Mouse (Mus musculus) ovary, postnatal 10 days (tissue): ENCODE results near the gene Mbd5.
A peak's percentile ranks its signal among the peaks of the same experiment; 100 is the strongest.

Experiments
- DNase-seq: peaks from one replicate; pipeline ENCODE4 v3.0.0; 2022; ENCODE audit warnings: low spot score

The Mbd5 gene

DNA sequence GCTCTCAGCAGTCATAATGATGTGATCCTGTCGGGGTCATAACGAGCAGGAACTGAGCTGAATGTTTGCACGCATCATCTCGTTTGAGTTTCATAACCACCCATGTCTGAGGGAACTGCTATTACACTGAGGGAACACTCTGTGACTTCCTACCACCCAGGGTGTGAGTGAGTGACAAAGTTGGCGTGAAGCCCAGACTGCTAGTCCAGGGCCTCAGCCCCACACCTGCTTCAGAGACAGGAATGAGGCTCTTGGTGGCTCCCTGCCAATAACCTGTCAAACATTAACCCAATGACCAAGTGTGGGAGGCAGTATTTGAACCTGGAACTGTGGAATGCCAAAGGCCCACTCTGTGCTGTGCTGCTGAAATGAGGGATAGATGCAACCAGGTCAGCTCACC, 400.5 kb downstream of the Mbd5 start:
- DNase-seq, result peak; percentile 16

DNA sequence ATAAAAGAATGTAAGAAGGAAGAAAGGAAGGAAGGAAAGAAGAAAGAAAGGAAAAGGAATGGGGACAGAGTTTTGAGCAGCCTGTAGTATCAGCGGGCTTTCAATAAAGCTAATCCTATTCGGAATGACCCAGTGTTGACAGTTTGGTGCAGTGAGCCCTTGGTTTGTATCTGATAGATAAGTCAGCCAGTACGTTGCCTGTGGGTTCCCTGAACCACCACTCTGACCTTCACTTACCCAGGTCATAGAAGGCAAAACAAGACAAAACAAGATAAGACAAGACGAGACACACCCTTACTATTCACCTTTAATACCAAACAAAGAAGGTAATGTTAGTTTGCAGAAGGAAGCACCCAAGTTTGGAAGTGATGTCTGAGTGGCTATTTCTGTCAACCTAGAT, 401.5 kb downstream of the Mbd5 start:
- DNase-seq, result no peak

DNA sequence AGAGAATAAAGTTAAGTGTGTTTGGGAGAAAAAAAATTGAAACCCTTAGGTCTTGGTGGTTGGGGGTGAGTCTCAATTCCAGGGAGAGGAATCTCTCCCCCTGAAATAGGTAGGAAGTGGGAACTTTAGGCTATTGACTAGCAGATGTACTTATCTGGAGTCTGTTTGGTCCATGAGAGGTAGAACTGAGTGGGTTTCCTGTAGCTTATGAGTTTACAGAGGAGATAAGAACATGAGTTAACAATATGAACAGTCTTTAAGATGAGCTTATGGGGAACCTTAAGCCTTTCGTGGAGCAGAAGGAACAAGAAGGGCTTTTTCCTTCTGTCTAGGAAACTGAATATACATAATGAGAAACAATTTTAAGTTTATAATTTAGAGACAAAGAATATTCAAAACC, 404.8 kb downstream of the Mbd5 start:
- no peak for DNase-seq

DNA sequence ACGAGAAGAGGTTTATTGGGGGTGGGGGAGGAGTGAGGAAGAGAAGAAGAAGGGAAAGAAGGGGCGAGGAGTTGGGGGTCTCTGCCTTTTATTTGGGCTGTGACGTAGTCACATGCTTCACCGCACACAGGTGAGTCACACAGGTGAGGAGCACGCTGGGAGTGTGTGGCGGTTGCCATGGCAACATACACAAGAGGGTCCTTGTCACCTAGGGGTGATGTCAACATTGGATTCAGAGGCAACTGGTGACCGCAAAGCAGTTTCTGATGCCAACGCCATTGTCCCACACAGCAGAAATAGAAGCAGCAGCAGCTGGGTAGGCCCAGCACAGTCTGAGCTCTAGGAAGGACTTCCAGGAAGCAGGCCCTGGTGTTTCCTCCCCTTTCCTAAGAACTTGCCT, 406.6 kb downstream of the Mbd5 start:
- no peak for DNase-seq

DNA sequence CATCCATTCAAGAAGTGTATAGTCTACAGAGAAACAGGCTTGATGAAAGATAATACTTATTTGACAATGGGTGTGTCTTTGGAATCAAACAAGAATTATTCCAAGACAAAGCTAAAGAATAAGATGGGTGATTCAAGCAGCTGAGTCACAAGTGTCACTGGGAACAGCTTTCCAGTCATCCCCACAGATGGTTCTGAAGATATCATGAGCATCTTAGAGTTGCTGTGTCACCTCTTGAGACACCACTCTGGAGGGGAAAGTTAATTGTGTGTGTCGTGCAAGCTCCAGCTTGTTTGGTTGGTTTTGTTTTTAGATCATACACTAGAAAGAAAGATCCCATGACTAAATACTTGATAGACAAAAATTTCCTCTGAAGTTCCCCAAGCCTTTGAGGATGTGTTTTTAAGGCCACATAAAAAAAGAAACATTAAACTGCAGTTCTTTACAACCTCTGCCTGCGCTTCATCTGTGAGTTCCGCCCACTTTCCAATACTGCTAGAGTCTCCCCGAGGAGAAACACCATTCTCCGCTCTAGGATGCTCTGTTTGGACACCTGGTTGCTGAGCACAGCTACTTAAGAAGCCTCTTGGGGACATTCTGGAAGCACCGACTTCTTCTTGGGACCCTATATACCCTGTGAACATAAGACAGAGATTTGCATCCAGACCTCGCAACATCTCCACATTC, 409.0 kb downstream of the Mbd5 start:
- no peak for DNase-seq

DNA sequence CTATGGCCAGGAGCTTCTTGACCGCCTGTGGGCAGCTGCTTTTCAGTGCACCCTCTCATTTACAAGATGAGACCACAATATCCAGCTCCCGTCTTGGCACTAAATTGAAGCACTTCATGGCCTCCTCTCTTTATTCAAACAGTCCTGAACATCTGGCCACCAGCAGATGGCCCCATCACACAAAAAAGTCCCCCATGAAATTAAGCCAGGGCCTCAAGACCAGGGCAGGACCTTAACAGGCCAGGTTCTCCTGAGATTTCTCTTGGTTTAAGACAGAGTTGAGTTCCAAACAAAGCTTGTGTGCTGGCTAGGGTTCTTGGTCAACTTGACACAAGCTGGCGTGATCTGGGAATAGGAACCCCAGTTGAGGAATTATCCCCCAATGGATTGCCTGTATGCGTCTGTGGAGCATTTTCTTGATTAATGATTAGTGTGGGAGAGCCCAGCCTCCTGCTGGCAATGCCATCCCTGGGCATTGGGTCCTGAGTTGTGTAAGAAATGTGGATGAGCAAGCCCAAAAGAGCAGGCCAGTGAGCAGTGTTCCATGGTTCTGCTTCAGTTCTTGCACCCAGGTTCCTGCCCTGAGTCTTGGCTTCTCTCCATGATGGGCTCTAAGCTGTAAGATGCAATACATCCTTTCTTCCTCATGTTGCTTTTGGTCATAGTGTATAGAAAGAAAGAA, 409.7 kb downstream of the Mbd5 start:
- DNase-seq, result peak; percentile 4

DNA sequence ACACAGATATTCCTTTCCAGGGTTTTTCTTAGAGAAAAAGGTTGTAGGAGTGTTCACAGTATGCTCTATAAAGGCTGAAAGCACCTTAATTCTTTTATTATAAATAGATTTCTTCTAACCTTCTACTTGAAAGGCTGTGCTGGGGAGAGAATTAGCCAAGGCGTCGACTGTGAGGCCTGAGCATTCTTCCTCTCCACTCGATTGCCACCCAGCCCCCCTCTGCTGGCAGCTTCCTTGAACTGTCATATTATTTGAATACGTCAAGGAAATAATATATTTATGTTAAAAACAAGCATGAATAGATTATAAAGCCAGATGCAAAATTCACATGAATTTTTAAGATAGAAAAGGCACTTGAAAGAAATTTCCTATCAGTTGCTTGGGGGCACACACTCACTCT, 410.4 kb downstream of the Mbd5 start:
- DNase-seq, result no peak

DNA sequence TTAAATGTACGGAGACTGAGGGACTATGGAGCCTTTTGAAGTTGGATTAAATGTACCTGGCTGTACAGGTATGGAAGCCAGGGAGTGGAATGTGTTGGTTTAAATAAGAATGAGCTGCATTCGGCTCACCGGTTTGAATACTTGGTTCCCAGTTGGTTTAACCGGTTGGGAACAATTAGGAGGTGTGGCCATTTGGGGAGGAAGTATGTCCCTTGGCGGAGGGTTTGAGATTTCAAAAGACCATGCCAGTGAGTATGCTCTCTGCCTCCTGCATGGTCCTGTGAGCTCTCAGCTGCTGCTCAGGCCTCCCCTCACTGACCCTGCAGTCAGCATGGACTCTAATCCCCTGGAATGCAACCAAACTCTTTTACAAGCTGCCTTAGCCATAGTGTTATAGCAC, 415.2 kb downstream of the Mbd5 start:
- DNase-seq, result no peak

DNA sequence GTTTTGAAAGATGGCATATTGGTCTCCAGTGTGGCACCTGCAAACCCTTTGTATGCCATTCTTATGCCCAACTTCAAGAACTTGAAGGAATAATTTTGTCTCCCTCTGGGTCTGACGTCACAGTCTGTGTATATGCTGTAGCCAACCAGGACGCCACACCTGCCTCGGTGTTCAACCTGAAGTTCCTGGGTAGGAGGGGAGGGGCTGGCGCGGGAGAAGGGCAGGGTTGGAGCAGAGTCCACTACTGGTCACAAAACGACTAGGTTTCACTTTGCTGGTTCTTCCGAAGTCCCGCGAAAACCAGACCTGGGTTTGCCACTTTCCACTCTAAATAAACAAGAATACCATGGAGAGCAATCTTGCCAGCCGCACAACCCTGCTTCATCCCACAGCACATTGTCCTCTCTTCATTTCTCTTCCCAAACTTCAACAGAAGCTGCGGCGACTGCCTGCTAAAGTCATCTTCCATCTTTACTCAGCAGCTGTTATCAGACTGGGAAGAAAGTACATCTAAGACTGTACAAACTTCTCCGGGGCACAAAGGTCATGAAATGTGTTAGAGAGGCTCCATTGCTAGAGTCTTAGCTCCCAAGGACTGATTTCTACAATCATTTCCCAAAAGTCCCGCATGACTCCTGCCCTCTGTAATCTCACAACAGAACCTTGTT, 417.7 kb downstream of the Mbd5 start:
- DNase-seq, result no peak

DNA sequence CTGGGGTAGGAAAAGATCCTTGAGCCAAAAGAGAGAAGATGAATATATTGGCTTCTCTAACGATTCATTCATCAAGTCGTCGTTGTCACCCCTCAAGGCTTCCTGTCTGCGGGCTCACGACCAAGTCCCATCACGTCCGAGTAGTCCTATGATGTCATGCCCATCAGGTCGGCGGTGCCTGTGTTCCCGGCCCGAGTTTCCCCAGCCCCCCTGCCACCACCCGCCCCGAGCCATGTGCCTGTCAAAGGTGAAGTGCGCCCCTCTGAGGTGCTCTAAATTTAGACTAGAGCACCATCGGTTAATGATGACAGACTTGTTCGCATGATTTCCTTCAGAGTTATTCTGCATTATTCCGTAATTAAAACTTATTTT, 418.2 kb downstream of the Mbd5 start:
- no peak for DNase-seq

DNA sequence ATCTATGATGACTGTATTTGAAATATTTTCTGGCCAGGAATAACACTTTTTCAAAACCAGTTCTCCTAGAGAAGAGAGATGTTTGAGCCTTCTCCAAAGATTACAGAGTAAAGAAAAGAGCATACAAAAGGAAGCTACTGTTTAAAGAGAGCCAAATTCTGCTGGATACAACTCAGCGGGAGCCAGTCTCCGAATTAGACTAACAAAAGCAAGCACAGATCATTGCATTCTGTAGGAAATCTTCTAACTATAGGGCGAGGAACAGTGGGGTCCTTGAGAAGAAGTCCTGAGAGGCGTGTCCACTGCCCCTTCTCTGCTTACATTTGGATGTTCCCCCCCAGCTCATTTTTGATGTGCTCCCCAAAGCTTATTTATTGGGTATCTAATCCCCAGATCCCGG, 422.3 kb downstream of the Mbd5 start:
- no peak for DNase-seq

DNA sequence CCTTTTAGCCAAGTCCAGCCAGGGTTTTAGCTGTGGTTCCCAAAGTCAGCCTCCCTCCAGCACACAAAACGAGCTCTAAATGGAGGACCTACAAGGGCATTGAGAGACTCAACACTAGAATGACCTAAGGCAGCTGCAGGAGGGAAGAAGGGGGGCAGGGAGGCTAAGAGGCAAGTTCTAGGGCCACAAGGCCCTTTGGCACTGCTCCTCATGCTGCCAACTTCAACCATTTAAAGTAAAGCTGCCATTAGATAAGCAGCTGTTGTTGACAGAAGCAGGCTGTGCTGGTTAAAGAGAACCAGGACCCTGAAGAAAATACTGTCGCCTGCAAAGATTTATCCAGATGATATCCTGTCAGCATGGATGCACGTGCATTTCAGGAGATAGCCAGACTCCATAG, 423.3 kb downstream of the Mbd5 start:
- DNase-seq, result no peak
